Mouse (Mus musculus): ENCODE data around the gene Slc27a3.

Slc27a3 gene

DNA sequence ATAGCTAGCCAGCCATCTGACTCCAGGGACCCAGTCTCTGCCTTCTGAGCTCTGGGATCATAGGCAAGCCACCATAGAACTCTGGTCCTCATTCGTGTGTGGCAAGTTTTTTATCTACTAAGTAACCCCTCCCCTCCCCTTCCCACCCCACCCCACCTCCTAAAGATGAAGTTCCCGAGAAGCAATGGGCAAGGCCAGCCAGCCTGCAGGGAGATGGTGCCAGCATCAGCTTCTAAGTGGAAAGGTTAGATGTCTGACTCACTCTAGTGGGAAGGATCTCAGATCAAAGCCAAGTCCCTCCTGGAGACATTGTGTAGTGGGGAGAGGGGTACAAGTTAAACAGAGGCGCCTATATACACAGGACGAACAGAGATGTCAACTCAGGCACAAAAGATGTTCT lies 1.3 kb upstream of the Slc27a3 start:
- no peak for DNase-seq (ENCODE audit: low spot score in 2 of 2)

DNA sequence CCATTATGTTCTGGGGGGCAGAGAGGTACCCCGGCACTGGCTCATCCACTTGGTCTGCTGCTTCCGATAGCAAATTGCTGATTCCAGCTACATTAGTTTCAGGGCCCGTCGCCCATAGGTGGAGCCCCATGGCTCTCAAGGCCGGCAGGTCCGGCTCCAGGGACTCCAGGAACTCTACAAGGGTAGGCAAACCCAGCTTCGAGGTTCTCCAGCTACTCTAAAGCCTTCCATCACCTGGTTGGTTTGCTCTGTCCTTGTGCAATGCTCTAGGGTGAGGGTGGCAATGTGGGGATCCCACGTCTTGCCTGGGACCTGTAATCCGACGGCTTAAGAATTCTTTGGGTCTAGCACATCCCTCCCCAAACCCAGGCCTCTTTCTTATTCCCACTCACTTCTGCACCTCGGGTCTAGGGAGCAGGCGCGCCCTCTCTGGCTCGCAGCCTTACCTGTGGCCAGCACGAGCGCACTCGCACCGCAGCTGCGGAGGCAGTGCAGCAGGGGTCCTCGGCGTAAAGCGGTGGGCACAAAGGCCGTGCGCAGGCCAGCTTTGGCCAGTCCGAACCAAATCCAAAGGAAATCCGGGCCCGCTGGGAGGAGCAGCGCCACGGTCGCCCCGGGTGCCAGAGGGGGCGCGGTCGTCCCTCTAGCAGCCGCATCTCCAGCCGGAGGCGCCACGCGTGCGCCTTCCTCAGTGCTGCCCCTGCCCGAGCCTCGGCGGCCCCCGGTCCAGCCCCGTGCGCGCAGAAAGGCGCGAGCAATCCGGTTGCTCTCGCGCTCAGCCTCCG lies 820 bp downstream of the Slc27a3 start:
- peak in 1 of 2 experiments; percentile 6 for DNase-seq (ENCODE audit: low spot score in 2 of 2)

DNA sequence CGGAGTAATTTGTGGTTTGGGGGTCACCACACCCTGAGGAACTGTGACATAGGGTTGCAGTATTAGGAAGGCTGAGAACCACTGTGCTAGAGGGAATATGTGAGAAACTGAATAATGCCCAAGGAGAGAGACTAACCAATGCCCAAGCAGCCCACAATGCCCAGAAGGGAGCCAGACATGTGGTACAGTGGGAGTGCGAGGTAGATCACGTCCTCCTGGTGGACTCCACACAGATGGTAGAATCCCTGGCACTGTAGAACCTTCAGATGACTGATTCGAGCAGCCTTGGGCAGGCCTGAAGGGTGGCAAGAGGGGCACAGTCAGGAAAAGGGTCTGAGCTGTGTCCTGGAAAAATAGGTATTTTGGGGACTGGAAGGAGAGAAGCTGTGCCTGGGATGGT lies 1.5 kb downstream of the Slc27a3 start:
- DNase-seq (ENCODE audit: low spot score in 2 of 2): no peak

GRCm38 (mm10) chr3:90387483-90387882 lies 2.3 kb downstream of the Slc27a3 start:
- DNase-seq (ENCODE audit: low spot score in 2 of 2): no peak

- no peak for DNase-seq (ENCODE audit: low spot score in 2 of 2)
These were observed 2.9 kb downstream of the Slc27a3 start for GRCm38 (mm10) chr3:90386817-90387216.

- DNase-seq (ENCODE audit: low spot score in 2 of 2): no peak
These were observed 4.8 kb downstream of the Slc27a3 start for GRCm38 (mm10) chr3:90384851-90385375.

- DNase-seq (ENCODE audit: low spot score in 2 of 2): peak; percentile 9 to 29
These were observed 6.0 kb downstream of the Slc27a3 start for GRCm38 (mm10) chr3:90383690-90384089.

DNA sequence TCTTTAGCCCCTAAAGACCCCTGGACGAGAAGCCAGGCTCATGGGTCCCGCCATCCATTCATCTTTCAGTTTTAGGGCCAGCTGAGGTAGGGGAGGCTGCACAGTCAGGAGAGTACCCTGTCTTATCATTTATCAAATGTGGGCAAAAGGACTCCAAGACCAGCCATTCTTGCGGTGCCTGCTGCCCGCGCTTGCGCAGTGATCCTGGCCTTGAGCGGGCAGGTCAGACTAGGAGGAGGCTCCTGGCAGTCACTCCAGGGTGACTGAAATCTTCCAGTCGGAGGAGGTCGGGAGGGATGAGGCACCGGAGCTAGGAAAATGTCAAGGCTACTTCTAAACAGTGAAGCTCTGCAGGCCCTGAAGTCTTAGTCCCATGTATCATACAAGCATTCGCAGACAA lies 8.0 kb downstream of the Slc27a3 start:
- DNase-seq (ENCODE audit: low spot score in 2 of 2): no peak

DNA sequence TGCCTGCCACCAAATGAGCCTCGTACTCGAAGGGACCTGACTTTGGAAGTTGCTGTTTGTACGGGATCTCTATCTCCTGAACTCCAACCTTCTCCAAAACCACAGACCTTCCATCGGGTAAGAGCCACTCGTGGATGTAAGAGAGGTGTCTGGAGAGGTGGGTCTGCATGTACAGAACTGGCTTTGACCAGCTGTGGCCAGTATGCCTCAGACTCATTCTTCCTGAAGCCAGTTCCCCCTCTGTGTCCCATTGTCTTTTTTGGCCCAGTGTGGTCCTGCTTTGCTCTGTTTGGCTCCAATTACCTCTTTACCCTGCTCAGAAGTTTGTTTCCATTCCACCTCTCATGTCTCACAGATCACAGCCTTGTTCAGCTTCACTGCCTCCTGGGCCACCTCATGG lies 11.2 kb downstream of the Slc27a3 start:
- no peak for DNase-seq (ENCODE audit: low spot score in 2 of 2)

- no peak for DNase-seq (ENCODE audit: low spot score in 2 of 2)
These were observed 13.5 kb downstream of the Slc27a3 start for GRCm38 (mm10) chr3:90376247-90376585.

- DNase-seq (ENCODE audit: low spot score in 2 of 2): no peak
These were observed 14.0 kb downstream of the Slc27a3 start for GRCm38 (mm10) chr3:90375562-90376246.

GRCm38 (mm10) chr3:90374368-90374767 lies 15.4 kb downstream of the Slc27a3 start:
- no peak for DNase-seq (ENCODE audit: low spot score in 2 of 2)

- peak; percentile 52 to 82 for DNase-seq (ENCODE audit: low spot score in 2 of 2)
These were observed 16.2 kb downstream of the Slc27a3 start for GRCm38 (mm10) chr3:90373432-90374028.

GRCm38 (mm10) chr3:90372817-90373216 lies 16.9 kb downstream of the Slc27a3 start:
- no peak for DNase-seq (ENCODE audit: low spot score in 2 of 2)

GRCm38 (mm10) chr3:90371857-90372256 lies 17.9 kb downstream of the Slc27a3 start:
- DNase-seq (ENCODE audit: low spot score in 2 of 2): no peak

- DNase-seq (ENCODE audit: low spot score in 2 of 2): no peak
These were observed 20.7 kb downstream of the Slc27a3 start for GRCm38 (mm10) chr3:90369041-90369440.

- DNase-seq (ENCODE audit: low spot score in 2 of 2): no peak
These were observed 22.6 kb downstream of the Slc27a3 start for GRCm38 (mm10) chr3:90367001-90367632.

DNA sequence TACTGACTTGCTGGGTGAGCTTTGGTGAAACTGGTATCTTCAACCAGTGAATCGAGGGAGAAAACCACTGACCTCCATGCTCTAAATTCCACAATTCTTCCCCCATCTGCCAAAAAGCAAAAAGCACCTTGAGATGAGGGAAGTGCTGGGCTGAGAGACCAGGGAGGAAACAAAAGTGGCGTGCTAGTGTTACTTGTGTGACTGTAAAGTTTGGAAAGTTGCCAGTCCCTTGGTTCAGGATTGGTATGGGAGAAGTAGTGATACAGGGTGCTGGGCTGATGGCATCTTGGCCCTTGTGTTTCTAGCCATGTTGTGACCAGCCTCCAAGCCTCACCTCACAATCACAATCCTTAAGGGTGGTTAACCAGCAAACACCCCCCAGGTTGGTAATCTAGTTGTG lies 27.4 kb downstream of the Slc27a3 start:
- DNase-seq (ENCODE audit: low spot score in 2 of 2): no peak

DNA sequence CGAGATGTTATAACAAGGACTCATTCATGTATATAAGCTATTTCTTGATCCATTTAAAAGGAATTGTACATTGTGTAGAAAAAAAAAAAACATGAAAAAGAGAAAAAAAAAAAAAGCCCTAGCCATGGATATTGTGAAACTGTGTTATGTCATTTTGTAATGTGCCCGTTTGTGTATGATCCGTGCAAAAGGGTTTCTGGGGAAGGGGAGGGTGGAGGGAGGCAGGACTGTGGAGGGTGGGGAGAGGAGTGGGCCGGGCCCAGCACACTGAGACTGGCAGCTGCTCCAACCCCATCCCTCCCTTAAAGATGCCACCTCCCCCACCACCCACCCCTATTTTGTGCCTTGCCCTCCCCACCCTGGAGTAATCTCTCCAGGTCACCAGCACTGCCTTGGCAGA lies 28.3 kb downstream of the Slc27a3 start:
- no peak for DNase-seq (ENCODE audit: low spot score in 2 of 2)

DNA sequence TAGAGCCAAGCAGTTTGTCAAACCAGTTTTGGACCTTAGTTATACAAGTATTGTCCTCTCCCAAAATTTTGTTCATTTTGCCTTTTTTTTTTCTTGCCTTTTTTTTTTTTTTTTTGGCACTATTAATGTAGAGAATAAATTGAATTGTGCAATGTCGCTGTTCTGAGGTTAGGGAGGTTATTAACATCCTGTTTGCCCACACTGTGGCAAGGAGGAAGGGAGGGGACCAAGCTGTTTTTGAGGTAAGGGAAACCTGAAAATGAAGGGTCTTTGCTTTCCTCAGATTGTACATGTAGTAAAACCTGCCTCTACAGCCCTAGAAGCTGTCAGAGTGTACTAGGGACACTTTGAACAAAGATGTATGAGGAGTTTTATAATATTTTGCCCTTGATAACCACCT lies 30.5 kb downstream of the Slc27a3 start:
- no peak for DNase-seq (ENCODE audit: low spot score in 2 of 2)

GRCm38 (mm10) chr3:90357959-90358358 lies 31.8 kb downstream of the Slc27a3 start:
- DNase-seq (ENCODE audit: low spot score in 2 of 2): no peak

DNA sequence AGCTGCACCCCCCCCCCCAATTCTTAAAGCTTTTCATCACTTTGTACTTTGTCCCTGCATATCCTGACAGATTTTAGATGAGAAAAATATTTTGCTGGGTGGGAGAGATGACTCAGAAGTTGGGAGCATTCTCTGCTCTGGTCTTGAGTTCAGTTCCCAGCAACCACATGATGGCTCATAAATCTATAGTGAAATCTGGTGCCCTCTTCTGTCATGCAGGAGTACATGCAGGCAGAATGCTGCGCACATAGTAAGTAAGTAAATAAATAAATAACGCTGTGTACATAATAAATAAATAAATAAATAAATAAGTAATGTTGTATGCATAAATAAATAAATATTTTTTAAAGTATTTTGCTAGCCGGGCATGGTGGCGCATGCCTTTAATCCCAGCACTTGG lies 41.9 kb downstream of the Slc27a3 start:
- no peak for DNase-seq (ENCODE audit: low spot score in 2 of 2)
